Mouse (Mus musculus) heart, postnatal 0 days (tissue): ENCODE measurements around the gene Abcb1a. TPM values are rescaled to one million over a fixed set of nuclear protein-coding genes. Genes with fewer than 3 reads are reported as not detected.

Source experiments
- ATAC-seq: fragments of 200-750 bp; cut with Nextera tagmentation; 2 replicates; pipeline ENCODE4 v1.8.0; 2017; ENCODE audit warnings: low read depth, moderate number of reproducible peaks, moderate library complexity; ENCODE audit not compliant: insufficient read depth
- DNase-seq: peaks from one replicate; pipeline ENCODE4 v3.0.0-alpha.2; 2016; ENCODE audit warnings: low spot score
- H3K27ac ChIP-seq: fragments of 300-500 bp; sonication (generic); 2 replicates; pipeline ENCODE4 v1.5.1; 2014; ENCODE audit warnings: low read depth, mild to moderate bottlenecking
- H3K27me3 ChIP-seq: fragments of 300-500 bp; sonication (generic); 2 replicates; pipeline ENCODE4 v1.6.1; 2014; ENCODE audit warnings: low read length, mixed read lengths; ENCODE audit not compliant: control insufficient read depth, insufficient read depth
- H3K36me3 ChIP-seq: fragments of 300-500 bp; sonication (generic); replicated peaks from 2 replicates; pipeline ENCODE4 v1.6.1; 2014; ENCODE audit warnings: low read length, mixed read lengths; ENCODE audit not compliant: control insufficient read depth, insufficient read depth
- H3K4me1 ChIP-seq: fragments of 300-500 bp; sonication (generic); 2 replicates; pipeline ENCODE4 v1.6.1; 2014; ENCODE audit warnings: antibody characterized with exemption; ENCODE audit not compliant: control insufficient read depth, insufficient read depth
- H3K4me2 ChIP-seq: fragments of 300-500 bp; sonication (generic); 2 replicates; pipeline ENCODE4 v1.6.1; 2014; ENCODE audit warnings: low read depth, mild to moderate bottlenecking, low read length, moderate library complexity
- H3K4me3 ChIP-seq: fragments of 300-500 bp; sonication (generic); 2 replicates; pipeline ENCODE4 v1.5.1; 2014; ENCODE audit warnings: low read depth, low read length
- H3K9ac ChIP-seq: fragments of 300-500 bp; sonication (generic); replicated peaks from 2 replicates; pipeline ENCODE4 v1.6.1; 2014; ENCODE audit warnings: low read depth, low read length, mixed read lengths
- H3K9me3 ChIP-seq: fragments of 300-500 bp; sonication (generic); replicated peaks from 2 replicates; pipeline ENCODE4 v1.6.1; 2016; ENCODE audit warnings: low read length; ENCODE audit not compliant: control insufficient read depth
- CTCF ChIP-seq: IDR thresholded peaks from 2 replicates; pipeline ENCODE4 v1.5.1; 2016; ENCODE audit warnings: antibody characterized with exemption, control low read depth, low read depth
- EP300 ChIP-seq: IDR thresholded peaks from 2 replicates; pipeline ENCODE4 v1.6.1; 2016; ENCODE audit warnings: antibody characterized with exemption, low read depth
- WGBS: fragments of 180-500 bp; shearing (Covaris S2); extraction: QIAGEN DNeasy Blood & Tissue Kit; methylation state at CpG from one replicate; pipeline ENCODE4 v1.1.7; 2014; 5-methylcytosine and 5-hydroxymethylcytosine counted together
- polyA plus RNA-seq: library from polyadenylated mRNA; unstranded; fragments of >200 nt; fragmentation: Nextera tagmentation; extraction: Ambion mirVana; gene quantifications from 2 replicates; pipeline ENCODE4 v1.2.1, GENCODE M21; 2015
- total RNA-seq: library from RNA; depleted of rRNA; stranded (reverse); fragments of >200 nt; gene quantifications from 2 replicates; pipeline ENCODE4 v1.2.3, GENCODE M21; 2014; ENCODE audit warnings: low replicate concordance; rRNA removed

Abcb1a gene
- total and polyA plus RNA-seq, 2 experiments from 2014 or later = 0.96 to 3.0 TPM

DNA sequence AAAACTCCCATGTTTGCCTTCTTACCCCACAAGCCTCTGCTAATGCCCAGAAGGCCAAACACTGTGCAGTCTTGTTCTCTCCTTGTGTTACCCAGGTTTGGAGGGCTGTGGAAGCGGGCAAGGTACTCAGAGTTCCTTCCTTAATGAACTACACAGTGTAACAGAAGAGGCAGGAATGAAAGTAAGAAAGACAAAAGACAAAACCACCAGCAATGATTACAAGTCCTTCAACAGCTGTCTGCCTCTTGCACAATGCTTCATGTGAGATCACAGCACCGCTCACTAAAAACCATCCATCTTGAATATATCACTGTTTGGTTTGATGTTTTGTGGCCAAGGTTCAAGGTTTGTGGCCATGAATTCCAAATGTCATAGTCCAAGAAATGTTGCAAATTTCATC is 118.4 kb downstream of the Abcb1a start:
- Histone ChIP-seq H3K36me3 (no peaks in the 10 kb centered on the region), H3K4me1 (no peaks in the 10 kb centered on the region), H3K4me3 (no peak overlapping the region), H3K9me3 (no peaks in the 10 kb centered on the region), H3K27me3 (no peaks in the 10 kb centered on the region), H3K4me2 (no peak overlapping the region), H3K9ac (no peak overlapping the region), H3K27ac (no peak overlapping the region)
- DNase-seq (no peak), ATAC-seq (no peak)
- TF ChIP-seq CTCF (no peak), EP300 (no peak)
- 82% methylated on average over 2 of the region's 2 CpGs for WGBS

DNA sequence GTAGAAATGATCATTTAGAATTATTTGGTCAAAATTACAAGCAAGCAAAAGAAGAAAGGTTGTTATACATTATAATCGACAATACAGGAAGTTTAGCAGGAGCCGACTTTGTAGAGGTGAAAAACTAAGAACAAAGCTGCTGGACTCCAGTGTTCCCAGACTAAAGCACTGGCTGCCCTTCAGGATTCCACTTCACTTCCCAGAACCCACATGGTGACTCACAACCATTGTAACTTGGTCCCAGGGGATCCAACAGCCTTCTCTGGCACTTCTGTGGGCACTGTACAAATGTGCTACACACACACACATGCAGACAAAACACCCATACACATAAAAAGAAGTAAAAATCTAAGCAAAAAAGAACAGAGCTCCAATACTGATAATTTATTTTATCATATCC is 118.9 kb downstream of the Abcb1a start:
- no peak for ATAC-seq
- Histone ChIP-seq H3K4me2 (no peak overlapping the region), H3K4me1 (no peaks in the 10 kb centered on the region), H3K27me3 (no peaks in the 10 kb centered on the region), H3K9me3 (no peaks in the 10 kb centered on the region), H3K27ac (no peak overlapping the region), H3K36me3 (no peaks in the 10 kb centered on the region), H3K9ac (no peak overlapping the region), H3K4me3 (no peak overlapping the region)
- WGBS = 74% methylated on average over 2 of the region's 2 CpGs
- TF ChIP-seq CTCF (no peak), EP300 (no peak)
- no peak for DNase-seq

DNA sequence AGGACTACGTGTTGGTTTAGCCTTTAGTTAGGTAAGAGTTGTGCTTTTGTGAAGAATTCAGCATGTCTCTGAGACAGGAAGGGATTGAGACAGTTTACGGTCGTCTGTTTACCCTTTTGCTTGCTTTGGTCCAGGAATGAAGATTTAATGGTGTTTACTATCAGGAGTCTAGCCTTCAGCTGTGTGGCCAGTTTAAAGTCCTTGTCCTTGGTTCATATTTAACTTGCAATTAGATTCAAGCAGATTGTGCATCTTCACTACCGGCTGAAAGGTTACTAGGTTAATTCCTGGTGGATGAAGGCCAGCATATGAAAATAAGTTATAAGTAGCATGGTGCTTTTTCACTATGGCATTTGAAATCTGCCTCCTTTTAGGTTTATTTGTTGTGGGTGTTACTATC is 132.4 kb downstream of the Abcb1a start:
- ATAC-seq = no peak

More for the DNA sequence above, 132.4 kb downstream of the Abcb1a start:
- Histone ChIP-seq H3K4me3 (no peak overlapping the region), H3K4me1 (no peaks in the 10 kb centered on the region), H3K27me3 (no peaks in the 10 kb centered on the region), H3K9ac (no peak overlapping the region), H3K36me3 (no peaks in the 10 kb centered on the region), H3K4me2 (no peak overlapping the region), H3K27ac (no peak overlapping the region), H3K9me3 (no peaks in the 10 kb centered on the region)
- TF ChIP-seq CTCF (no peak), EP300 (no peak)
- no peak for DNase-seq
- 71% methylated on average over 4 of the region's 4 CpGs for WGBS

Other genes with a start within 250 kb of the Abcb1a start
- gene Dbf4, start 237.4 kb upstream of the Abcb1a start, total RNA-seq = 8.1 and 22.3 TPM in 2 replicates
- 7.7 and 8.5 TPM in 2 replicates for gene Dbf4, start 237.4 kb upstream of the Abcb1a start, polyA plus RNA-seq
- 6.6 and 7.7 TPM in 2 replicates for gene Slc25a40, start 237.2 kb upstream of the Abcb1a start, total RNA-seq
- gene Slc25a40, start 237.2 kb upstream of the Abcb1a start, polyA plus RNA-seq = 11.7 and 11.9 TPM in 2 replicates
- gene Rundc3b, start 37.1 kb upstream of the Abcb1a start, total RNA-seq = 0.12 and 0.88 TPM in 2 replicates
- 0.40 and 0.44 TPM in 2 replicates for gene Rundc3b, start 37.1 kb upstream of the Abcb1a start, polyA plus RNA-seq
- gene Abcb1b, start 138.1 kb downstream of the Abcb1a start, total RNA-seq = 0.08 and 3.1 TPM in 2 replicates
- 1.2 and 2.1 TPM in 2 replicates for gene Abcb1b, start 138.1 kb downstream of the Abcb1a start, polyA plus RNA-seq
- gene Abcb4, start 233.6 kb downstream of the Abcb1a start, total RNA-seq = 0.19 TPM in 1 of 2 replicates, not detected in the other
- gene Abcb4, start 233.6 kb downstream of the Abcb1a start, polyA plus RNA-seq = 0.41 and 0.63 TPM in 2 replicates